In genomic region chr3:129421620-129422239, GRCm38 (mm10) we compare ENCODE assay signal across 8 mouse cellular contexts.
DNase-seq lines count a peak whose midpoint lies in the region; ATAC-seq and TF ChIP-seq lines count a peak whose summit lies in the region.
"Not testable (repeated sequence)": the region's sequence is repeated elsewhere in the genome, so short reads cannot be mapped to it uniquely, and the experiment has no call there.

No protein-coding gene starts in this region.

- TF ChIP-seq CTCF in intestine, postnatal 0 days (IDR thresholded peaks at IDR 0.05; ENCODE audit: low read depth): peak; percentile 92
- TF ChIP-seq CTCF in spleen, adult 2 months (IDR thresholded peaks at IDR 0.05; ENCODE audit: extremely low read depth, insufficient read depth, insufficient read length, insufficient replicate concordance): peak; percentile 87

- 45% methylated on average over 8 of the region's 10 CpGs for WGBS in intestine, postnatal 0 days
- WGBS in limb, embryonic 10.5 days: 60% methylated on average over 9 of the region's 10 CpGs
- WGBS in spleen, adult 2 months: 49% methylated on average over 9 of the region's 10 CpGs

- H3K27ac ChIP-seq in intestine, postnatal 0 days (ENCODE audit: low read depth, low read length); limb, embryonic 10.5 days; spleen, adult 2 months (ENCODE audit: insufficient read depth, low read length): not testable (repeated sequence)

- not testable (repeated sequence) for H3K27me3 ChIP-seq in intestine, postnatal 0 days (replicated peaks; ENCODE audit: control insufficient read depth, insufficient read depth, low read length); limb, embryonic 10.5 days (ENCODE audit: low read depth, poor library complexity, severe bottlenecking); spleen, adult 2 months (ENCODE audit: control insufficient read depth, insufficient read depth, low read length)

- not testable (repeated sequence) for H3K36me3 ChIP-seq in intestine, postnatal 0 days (ENCODE audit: control insufficient read depth, insufficient read depth); limb, embryonic 10.5 days; spleen, adult 2 months (ENCODE audit: control insufficient read depth, insufficient read depth, low read length)

- TF ChIP-seq POLR2A in spleen, adult 2 months (IDR thresholded peaks at IDR 0.05; ENCODE audit: low read depth, low read length): not testable (repeated sequence)

- peak; percentile 60 for ATAC-seq in intestine, postnatal 0 days
- ATAC-seq in megakaryocyte-erythroid progenitor cell, adult 5-6 weeks (replicated peaks; ENCODE audit: low FRiP score, low TSS enrichment, poor library complexity, severe bottlenecking): peak; percentile 87; the same call in 1 of the 2 replicates

- not testable (repeated sequence) for H3K4me3 ChIP-seq in intestine, postnatal 0 days (ENCODE audit: low read depth, low read length); limb, embryonic 10.5 days; spleen, adult 2 months (ENCODE audit: extremely low read depth, insufficient read depth, insufficient read length)

- DNase-seq in A20 (ENCODE audit: low read depth, low spot score) (peak; percentile 75), adipocyte (ENCODE audit: low spot score) (peak; percentile 75)
- DNase-seq in cerebellum, postnatal 14 days: peak; percentile 43 to 59
- peak; percentile 52 for DNase-seq in gastrocnemius, postnatal 10 days
- DNase-seq in limb, embryonic 10.5 days (ENCODE audit: low spot score): peak; percentile 54
- peak; percentile 13 to 40 for DNase-seq in spleen, adult 2 months (ENCODE audit: low read depth in 1 of 2, low spot score in 2 of 2)

- H3K9me3 ChIP-seq in intestine, postnatal 0 days (ENCODE audit: control insufficient read depth); limb, embryonic 10.5 days (replicated peaks): not testable (repeated sequence)

- not testable (repeated sequence) for H3K4me1 ChIP-seq in intestine, postnatal 0 days (replicated peaks; ENCODE audit: control insufficient read depth, insufficient read depth, low read length); limb, embryonic 10.5 days; spleen, adult 2 months (ENCODE audit: control insufficient read depth, insufficient read depth, insufficient read length)

- not testable (repeated sequence) for H3K4me2 ChIP-seq in intestine, postnatal 0 days (replicated peaks; ENCODE audit: low read depth)

- not testable (repeated sequence) for H3K9ac ChIP-seq in intestine, postnatal 0 days (ENCODE audit: low read depth, low read length)
